Mouse (Mus musculus): ENCODE results near the gene Zc3hc1.

GRCm38 (mm10) chr6:30432461-30433192 is 41.8 kb upstream of the Zc3hc1 start:
- TF ChIP-seq CTCF (IDR thresholded peaks at IDR 0.05; ENCODE audit: low read depth) (no peak), EP300 (IDR thresholded peaks at IDR 0.05; ENCODE audit: low read depth) (no peak)

Measured in heart, postnatal 0 days (tissue).